Mouse (Mus musculus) lung, adult 2 months (tissue): Measurements from ENCODE around the gene Sorbs2.

Experiments
- CTCF ChIP-seq: fragments of 200-500 bp; IDR thresholded peaks from 2 replicates; pipeline ENCODE4 v1.5.1; 2011; ENCODE audit warnings: mild to moderate bottlenecking, low read length, control low read depth; ENCODE audit not compliant: insufficient read depth
- POLR2A ChIP-seq: fragments of 200-500 bp; IDR thresholded peaks from 2 replicates; pipeline ENCODE4 v1.6.1; 2011; ENCODE audit warnings: low read depth, mild to moderate bottlenecking, control low read depth, low read length, borderline replicate concordance; ENCODE audit errors: extremely low read depth

DNA sequence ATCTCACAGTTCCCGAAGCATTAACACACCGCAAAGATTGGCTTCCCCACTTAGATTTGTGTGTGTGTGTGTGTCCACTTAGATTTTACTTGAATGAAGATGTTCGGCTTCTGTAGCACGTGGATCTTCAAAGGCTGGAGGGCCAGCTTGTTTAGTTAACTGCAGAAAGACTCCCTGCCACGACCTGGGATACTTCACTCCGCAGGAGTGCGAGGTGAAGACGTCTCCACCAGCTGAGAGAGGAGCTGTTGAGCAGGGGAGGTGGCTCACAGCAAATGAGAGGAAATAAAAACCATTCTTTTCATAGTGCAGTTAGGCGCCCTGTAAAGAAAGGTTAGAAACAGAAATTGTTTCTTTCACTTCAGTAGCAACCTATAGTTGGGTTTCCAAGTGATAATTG lies 107.5 kb downstream of the Sorbs2 start:
- TF ChIP-seq CTCF = no peak
- no peak for TF ChIP-seq POLR2A
